Mouse (Mus musculus) limb, embryonic 13.5 days (tissue): ENCODE measurements around the gene Eif4g3. TPM values are rescaled to one million over a fixed set of nuclear protein-coding genes. Genes with fewer than 3 reads are reported as not detected.
A peak's percentile ranks its signal among the peaks of the same experiment; 100 is the strongest.

Experiments used
- ATAC-seq: fragments of 200-750 bp; cut with Nextera tagmentation; 2 replicates; pipeline ENCODE4 v1.8.0; 2017; ENCODE audit warnings: low read depth, moderate number of reproducible peaks, moderate TSS enrichment; ENCODE audit not compliant: low FRiP score
- H3K27ac ChIP-seq: fragments of 300-500 bp; sonication (generic); 2 replicates; pipeline ENCODE4 v1.5.1; 2015; ENCODE audit warnings: inconsistent platforms, mild to moderate bottlenecking, moderate library complexity
- H3K27me3 ChIP-seq: fragments of 300-500 bp; sonication (generic); 2 replicates; pipeline ENCODE4 v1.6.1; 2015; ENCODE audit warnings: mild to moderate bottlenecking, inconsistent platforms
- H3K36me3 ChIP-seq: fragments of 300-500 bp; sonication (generic); 2 replicates; pipeline ENCODE4 v1.6.1; 2015; ENCODE audit warnings: inconsistent platforms, mild to moderate bottlenecking, moderate library complexity
- H3K4me1 ChIP-seq: fragments of 300-500 bp; sonication (generic); 2 replicates; pipeline ENCODE4 v1.6.1; 2015; ENCODE audit warnings: inconsistent platforms
- H3K4me2 ChIP-seq: fragments of 300-500 bp; sonication (generic); replicated peaks from 2 replicates; pipeline ENCODE4 v1.6.1; 2015; ENCODE audit warnings: inconsistent platforms, mild to moderate bottlenecking, moderate library complexity
- H3K4me3 ChIP-seq: fragments of 300-500 bp; sonication (generic); 2 replicates; pipeline ENCODE4 v1.5.1; 2015; ENCODE audit warnings: moderate library complexity, mild to moderate bottlenecking, inconsistent platforms
- H3K9ac ChIP-seq: fragments of 300-500 bp; sonication (generic); 2 replicates; pipeline ENCODE4 v1.6.1; 2015; ENCODE audit warnings: mild to moderate bottlenecking, inconsistent platforms
- H3K9me3 ChIP-seq: fragments of 300-500 bp; sonication (generic); 2 replicates; pipeline ENCODE4 v1.6.1; 2016; ENCODE audit warnings: inconsistent platforms
- WGBS: fragments of 180-500 bp; shearing (Covaris S2); methylation state at CpG from one replicate; pipeline ENCODE4 v1.1.7; 2015; 5-methylcytosine and 5-hydroxymethylcytosine counted together
- polyA plus RNA-seq: library from polyadenylated mRNA; unstranded; fragments of >200 nt; fragmentation: Nextera tagmentation; extraction: Ambion mirVana; gene quantifications from 2 replicates; pipeline ENCODE4 v1.2.1, GENCODE M21; 2015

The Eif4g3 gene
- polyA plus RNA-seq, 1 experiment from 2014 or later = 38.4 TPM

GRCm38 (mm10) chr4:138071497-138071896 is 78.7 kb downstream of the Eif4g3 start:
- Histone ChIP-seq H3K4me3 (no peak overlapping the region), H3K27me3 (no peaks in the 10 kb centered on the region), H3K4me2 (no peak overlapping the region), H3K36me3 (peaks cover 41% of the 10 kb centered on the region), H3K9ac (no peak overlapping the region), H3K4me1 (peaks cover 7% of the 10 kb centered on the region; the same call in 1 of the 2 replicates), H3K9me3 (no peaks in the 10 kb centered on the region), H3K27ac (no peak overlapping the region)
- ATAC-seq = no peak
- 59% methylated on average over 6 of the region's 6 CpGs for WGBS

- H3K36me3 ChIP-seq = peaks cover 37% of the 10 kb centered on the region
- H3K4me1 ChIP-seq = peaks cover 7% of the 10 kb centered on the region; the same call in 1 of the 2 replicates
- no peaks in the 10 kb centered on the region for H3K9me3 ChIP-seq
- 82% methylated on average over 11 of the region's 11 CpGs for WGBS
- no peaks in the 10 kb centered on the region for H3K27me3 ChIP-seq
- no peak overlapping the region for H3K4me2 ChIP-seq
- no peak overlapping the region for H3K4me3 ChIP-seq
- no peak for ATAC-seq
- H3K9ac ChIP-seq = no peak overlapping the region
- no peak overlapping the region for H3K27ac ChIP-seq
Measured at GRCm38 (mm10) chr4:138073086-138073485, 80.3 kb downstream of the Eif4g3 start.

- H3K9me3 ChIP-seq = no peaks in the 10 kb centered on the region
- no peak overlapping the region for H3K27ac ChIP-seq
- peaks cover 37% of the 10 kb centered on the region for H3K36me3 ChIP-seq
- no peak overlapping the region for H3K4me2 ChIP-seq
- 82% methylated on average over 7 of the region's 7 CpGs for WGBS
- H3K4me3 ChIP-seq = no peak overlapping the region
- no peak for ATAC-seq
- H3K9ac ChIP-seq = no peak overlapping the region
- H3K4me1 ChIP-seq = peaks cover 7% of the 10 kb centered on the region; the same call in 1 of the 2 replicates
- no peaks in the 10 kb centered on the region for H3K27me3 ChIP-seq
Measured at GRCm38 (mm10) chr4:138073531-138073930, 80.7 kb downstream of the Eif4g3 start.

- Histone ChIP-seq H3K27ac (no peak overlapping the region), H3K4me1 (0 out of 2 replicates have a peak, but pooled peaks cover 7% of the 10 kb centered on the region), H3K4me2 (no peak overlapping the region), H3K9ac (no peak overlapping the region), H3K4me3 (no peak overlapping the region), H3K27me3 (no peaks in the 10 kb centered on the region), H3K36me3 (peaks cover 38% of the 10 kb centered on the region), H3K9me3 (no peaks in the 10 kb centered on the region)
- WGBS = 68% methylated on average over 6 of the region's 6 CpGs
- ATAC-seq = no peak
Measured at GRCm38 (mm10) chr4:138074896-138075584, 82.2 kb downstream of the Eif4g3 start.

- WGBS = 90% methylated on average over 3 of the region's 3 CpGs
- no peak for ATAC-seq
- H3K36me3 ChIP-seq = peaks cover 22% of the 10 kb centered on the region
Measured at GRCm38 (mm10) chr4:138077663-138078295, 85.0 kb downstream of the Eif4g3 start.

GRCm38 (mm10) chr4:138079234-138079633 is 86.4 kb downstream of the Eif4g3 start:
- WGBS = 95% methylated on average over 5 of the region's 5 CpGs
- Histone ChIP-seq H3K4me1 (no peaks in the 10 kb centered on the region), H3K9ac (no peak overlapping the region), H3K4me3 (no peak overlapping the region), H3K9me3 (no peaks in the 10 kb centered on the region), H3K27ac (no peak overlapping the region), H3K36me3 (peaks cover 37% of the 10 kb centered on the region), H3K27me3 (no peaks in the 10 kb centered on the region), H3K4me2 (no peak overlapping the region)
- no peak for ATAC-seq

More at GRCm38 (mm10) chr4:138077663-138078295, 85.0 kb downstream of the Eif4g3 start:
- H3K27me3 ChIP-seq = no peaks in the 10 kb centered on the region
- H3K4me1 ChIP-seq = 0 out of 2 replicates have a peak, but pooled peaks cover 4% of the 10 kb centered on the region
- H3K9ac ChIP-seq = no peak overlapping the region
- no peak overlapping the region for H3K27ac ChIP-seq
- H3K4me3 ChIP-seq = no peak overlapping the region
- H3K4me2 ChIP-seq = no peak overlapping the region
- H3K9me3 ChIP-seq = no peaks in the 10 kb centered on the region

- WGBS = 86% methylated on average over 8 of the region's 8 CpGs
- Histone ChIP-seq H3K36me3 (peaks cover 55% of the 10 kb centered on the region), H3K27ac (no peak overlapping the region), H3K27me3 (no peaks in the 10 kb centered on the region), H3K4me1 (peaks cover 6% of the 10 kb centered on the region; the same call in 1 of the 2 replicates), H3K4me2 (no peak overlapping the region), H3K9ac (no peak overlapping the region), H3K4me3 (no peak overlapping the region), H3K9me3 (no peaks in the 10 kb centered on the region)
- no peak for ATAC-seq
Measured at GRCm38 (mm10) chr4:138082466-138082865, 89.6 kb downstream of the Eif4g3 start.

GRCm38 (mm10) chr4:138084103-138084502 is 91.3 kb downstream of the Eif4g3 start:
- 92% methylated on average over 8 of the region's 8 CpGs for WGBS
- Histone ChIP-seq H3K4me3 (no peak overlapping the region), H3K27ac (no peak overlapping the region), H3K27me3 (no peaks in the 10 kb centered on the region), H3K9me3 (no peaks in the 10 kb centered on the region), H3K4me2 (no peak overlapping the region), H3K4me1 (peaks cover 6% of the 10 kb centered on the region; the same call in 1 of the 2 replicates), H3K9ac (no peak overlapping the region), H3K36me3 (peaks cover 51% of the 10 kb centered on the region)
- no peak for ATAC-seq

- whole genome bisulfite sequencing = 89% methylated on average over 13 of the region's 13 CpGs
- Histone ChIP-seq H3K4me3 (no peak overlapping the region), H3K9me3 (no peaks in the 10 kb centered on the region), H3K36me3 (peaks cover 59% of the 10 kb centered on the region), H3K4me1 (peaks cover 6% of the 10 kb centered on the region; the same call in 1 of the 2 replicates), H3K4me2 (no peak overlapping the region), H3K27ac (peak overlapping the region; percentile 39; the same call in 1 of the 2 replicates), H3K27me3 (no peaks in the 10 kb centered on the region), H3K9ac (no peak overlapping the region)
- ATAC-seq = no peak
Measured at GRCm38 (mm10) chr4:138084851-138085573, 92.2 kb downstream of the Eif4g3 start.

GRCm38 (mm10) chr4:138086949-138087348 is 94.1 kb downstream of the Eif4g3 start:
- Histone ChIP-seq H3K9ac (no peak overlapping the region), H3K36me3 (peaks cover 68% of the 10 kb centered on the region), H3K4me2 (no peak overlapping the region), H3K4me1 (peaks cover 6% of the 10 kb centered on the region; the same call in 1 of the 2 replicates), H3K27ac (no peak overlapping the region), H3K9me3 (no peaks in the 10 kb centered on the region), H3K27me3 (no peaks in the 10 kb centered on the region), H3K4me3 (no peak overlapping the region)
- no peak for ATAC-seq
- WGBS = 83% methylated on average over 5 of the region's 5 CpGs

- ATAC-seq = no peak
- 84% methylated on average over 2 of the region's 2 CpGs for WGBS
- H3K9me3 ChIP-seq = no peaks in the 10 kb centered on the region
- H3K27me3 ChIP-seq = no peaks in the 10 kb centered on the region
- peaks cover 66% of the 10 kb centered on the region for H3K36me3 ChIP-seq
- H3K9ac ChIP-seq = no peak overlapping the region
- H3K4me3 ChIP-seq = no peak overlapping the region
- peaks cover 6% of the 10 kb centered on the region; the same call in 1 of the 2 replicates for H3K4me1 ChIP-seq
- no peak overlapping the region for H3K4me2 ChIP-seq
- no peak overlapping the region for H3K27ac ChIP-seq
Measured at GRCm38 (mm10) chr4:138089512-138089911, 96.7 kb downstream of the Eif4g3 start.
